Mouse (Mus musculus) testis, adult 2 months (tissue): ENCODE data around the gene Sash1.

Experiments used
- CTCF ChIP-seq: fragments of 200-500 bp; IDR thresholded peaks from 2 replicates; pipeline ENCODE4 v1.5.1; 2012; ENCODE audit warnings: low read depth, mild to moderate bottlenecking, inconsistent platforms, low read length, moderate library complexity; ENCODE audit not compliant: control insufficient read depth, insufficient read depth, insufficient replicate concordance
- POLR2A ChIP-seq: fragments of 200-500 bp; IDR thresholded peaks from 2 replicates; pipeline ENCODE4 v1.6.1; 2012; ENCODE audit warnings: low read depth, mild to moderate bottlenecking, inconsistent platforms, low read length, moderate library complexity; ENCODE audit not compliant: control insufficient read depth

DNA sequence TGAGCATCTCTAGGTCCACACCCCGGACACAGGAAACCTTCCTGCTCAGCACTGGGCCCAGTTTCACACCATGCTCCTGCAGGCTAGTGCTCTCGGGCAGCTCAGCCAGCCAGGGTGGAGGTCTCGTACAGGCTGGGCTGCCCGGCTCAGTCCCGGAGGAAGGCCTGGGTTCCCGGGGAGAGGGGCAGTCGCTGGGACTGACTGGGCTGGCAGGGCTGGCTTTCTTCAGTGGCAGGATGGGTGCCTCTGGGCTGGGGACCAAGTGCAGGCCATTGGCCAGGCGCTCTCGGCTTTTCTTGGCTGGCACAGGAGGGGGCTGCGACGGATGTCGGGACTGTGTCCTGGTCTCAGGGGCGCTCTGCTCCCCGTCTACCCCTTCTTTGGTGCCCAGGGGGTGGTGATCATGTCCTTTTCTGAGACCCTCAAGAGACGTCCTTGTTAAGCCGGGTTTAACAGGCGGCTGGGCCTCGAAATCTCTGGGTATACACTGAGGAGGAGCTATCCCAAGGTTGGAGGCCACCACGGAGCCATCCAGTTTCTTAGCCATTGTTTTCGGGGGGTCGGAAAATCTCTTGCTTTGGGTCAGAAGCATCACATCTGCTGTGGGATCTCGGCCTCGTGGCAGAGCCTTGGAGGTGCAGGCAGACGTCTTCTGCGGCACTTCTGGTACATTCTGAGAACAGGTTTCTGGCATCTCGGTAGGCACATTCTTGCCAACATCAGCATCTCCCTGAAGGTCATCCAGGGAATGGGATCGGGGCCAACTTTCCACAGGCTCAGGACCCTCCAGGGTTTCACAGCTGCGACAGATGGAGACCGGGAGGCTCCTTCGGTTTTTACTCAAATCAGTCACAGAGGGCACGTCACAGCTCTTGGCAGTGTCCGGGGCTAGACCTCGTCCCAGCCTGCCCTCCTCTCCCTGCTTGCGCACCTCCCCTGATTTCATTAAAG, 156.2 kb downstream of the Sash1 start:
- TF ChIP-seq POLR2A (no peak), CTCF (no peak)
